Mouse (Mus musculus): ENCODE data around the gene Timm23. TPM values are rescaled to one million over a fixed set of nuclear protein-coding genes. Genes with fewer than 3 reads are reported as not detected.
"Not testable (repeated sequence)": the region's sequence is repeated elsewhere in the genome, so short reads cannot be mapped to it uniquely, and the experiment has no call there.

Timm23 gene
- total and polyA plus RNA-seq, 3 experiments = 229 to 573 (median 349) TPM

GRCm38 (mm10) chr14:32179393-32180195 lies 22.1 kb downstream of the Timm23 start:
- Histone ChIP-seq H3K4me3 (ENCODE audit: low read depth, low read length) (no peak overlapping the region), H3K4me1 (ENCODE audit: insufficient read depth, low read depth, low read length) (peaks cover 14% of the 10 kb centered on the region), H3K27me3 (ENCODE audit: insufficient read depth, low read length) (no peaks in the 10 kb centered on the region), H3K9me3 (replicated peaks) (no peaks in the 10 kb centered on the region), H3K36me3 (replicated peaks) (peaks cover 73% of the 10 kb centered on the region)
- no peak for TF ChIP-seq TAL1 (conservative IDR thresholded peaks at IDR 0.05; ENCODE audit: low read depth, low read length)
- TF ChIP-seq CTCF (IDR thresholded peaks at IDR 0.05; ENCODE audit: low read depth, low read length) = no peak
- no peak for TF ChIP-seq GATA1 (IDR thresholded peaks at IDR 0.05; ENCODE audit: borderline replicate concordance, low read length)
- TF ChIP-seq GATA2 (IDR thresholded peaks at IDR 0.05; ENCODE audit: borderline replicate concordance, low read depth, low read length) = no peak
- TF ChIP-seq POLR2AphosphoS5 (IDR thresholded peaks at IDR 0.05; ENCODE audit: insufficient replicate concordance, low read depth, low read length) = no peak
- no peak for ATAC-seq (ENCODE audit: extremely low read depth, insufficient number of reproducible peaks, low FRiP score, poor library complexity, severe bottlenecking)
- DNase-seq (ENCODE audit: low spot score) = no peak

DNA sequence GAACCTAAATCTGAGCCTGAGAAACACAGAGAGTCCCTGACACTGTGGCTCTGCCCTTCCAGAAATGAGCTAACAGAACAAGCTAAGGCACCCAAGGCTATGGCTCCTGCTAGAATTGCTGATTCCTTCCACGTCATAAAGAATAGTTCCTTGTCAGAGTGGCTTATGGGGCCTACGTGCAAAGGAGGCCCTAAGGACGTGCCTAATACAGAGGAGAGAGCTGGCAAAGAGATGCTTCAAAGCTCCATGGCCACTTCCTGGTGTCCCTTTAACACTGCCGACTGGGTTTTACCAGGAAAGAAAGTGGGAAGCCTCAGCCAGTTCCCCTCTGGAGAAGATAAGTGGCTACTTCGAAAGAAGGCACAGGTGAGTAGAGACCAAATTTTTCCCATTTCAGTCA lies 25.1 kb downstream of the Timm23 start:
- ATAC-seq (ENCODE audit: extremely low read depth, insufficient number of reproducible peaks, low FRiP score, poor library complexity, severe bottlenecking); H3K4me3 ChIP-seq (ENCODE audit: low read depth, low read length); H3K27me3 ChIP-seq (ENCODE audit: insufficient read depth, low read length); DNase-seq (ENCODE audit: low spot score); H3K9me3 ChIP-seq (replicated peaks): not testable (repeated sequence)
- Histone ChIP-seq H3K4me1 (ENCODE audit: insufficient read depth, low read depth, low read length) (peaks cover 29% of the 10 kb centered on the region), H3K36me3 (replicated peaks) (peaks cover 69% of the 10 kb centered on the region)

- TF ChIP-seq TAL1 (conservative IDR thresholded peaks at IDR 0.05; ENCODE audit: low read depth, low read length) = no peak
- no peak for TF ChIP-seq GATA2 (IDR thresholded peaks at IDR 0.05; ENCODE audit: borderline replicate concordance, low read depth, low read length)
- no peak for TF ChIP-seq GATA1 (IDR thresholded peaks at IDR 0.05; ENCODE audit: borderline replicate concordance, low read length)
- TF ChIP-seq CTCF (IDR thresholded peaks at IDR 0.05; ENCODE audit: low read depth, low read length) = no peak
- no peaks in the 10 kb centered on the region for H3K9me3 ChIP-seq (replicated peaks)
- H3K4me1 ChIP-seq (ENCODE audit: insufficient read depth, low read depth, low read length) = peaks cover 34% of the 10 kb centered on the region
- ATAC-seq (ENCODE audit: extremely low read depth, insufficient number of reproducible peaks, low FRiP score, poor library complexity, severe bottlenecking) (peak; percentile 38; the same call in 1 of the 2 replicates), DNase-seq (ENCODE audit: low spot score) (no peak)
- peaks cover 69% of the 10 kb centered on the region for H3K36me3 ChIP-seq (replicated peaks)
- no peak overlapping the region for H3K4me3 ChIP-seq (ENCODE audit: low read depth, low read length)
- H3K27me3 ChIP-seq (ENCODE audit: insufficient read depth, low read length) = no peaks in the 10 kb centered on the region
These were observed 26.4 kb downstream of the Timm23 start for GRCm38 (mm10) chr14:32175310-32175709.

GRCm38 (mm10) chr14:32170137-32170536 lies 31.6 kb downstream of the Timm23 start:
- Histone ChIP-seq H3K36me3 (replicated peaks) (peaks cover 52% of the 10 kb centered on the region), H3K4me3 (ENCODE audit: low read depth, low read length) (no peak overlapping the region; the same call in 1 of the 2 replicates), H3K9me3 (replicated peaks) (no peaks in the 10 kb centered on the region), H3K4me1 (ENCODE audit: insufficient read depth, low read depth, low read length) (peaks cover 50% of the 10 kb centered on the region), H3K27me3 (ENCODE audit: insufficient read depth, low read length) (no peaks in the 10 kb centered on the region)
- TF ChIP-seq CTCF (IDR thresholded peaks at IDR 0.05; ENCODE audit: low read depth, low read length) (no peak), GATA1 (IDR thresholded peaks at IDR 0.05; ENCODE audit: borderline replicate concordance, low read length) (no peak), GATA2 (IDR thresholded peaks at IDR 0.05; ENCODE audit: borderline replicate concordance, low read depth, low read length) (no peak), TAL1 (conservative IDR thresholded peaks at IDR 0.05; ENCODE audit: low read depth, low read length) (no peak), POLR2AphosphoS5 (IDR thresholded peaks at IDR 0.05; ENCODE audit: insufficient replicate concordance, low read depth, low read length) (no peak)
- ATAC-seq (ENCODE audit: extremely low read depth, insufficient number of reproducible peaks, low FRiP score, poor library complexity, severe bottlenecking) (no peak), DNase-seq (ENCODE audit: low spot score) (no peak)

- H3K4me1 ChIP-seq (ENCODE audit: insufficient read depth, low read depth, low read length) = peaks cover 55% of the 10 kb centered on the region
- peak; percentile 95 for TF ChIP-seq TAL1 (conservative IDR thresholded peaks at IDR 0.05; ENCODE audit: low read depth, low read length)
- no peak for TF ChIP-seq GATA1 (IDR thresholded peaks at IDR 0.05; ENCODE audit: borderline replicate concordance, low read length)
- TF ChIP-seq POLR2AphosphoS5 (IDR thresholded peaks at IDR 0.05; ENCODE audit: insufficient replicate concordance, low read depth, low read length) = no peak
- no peak for TF ChIP-seq CTCF (IDR thresholded peaks at IDR 0.05; ENCODE audit: low read depth, low read length)
- 0 out of 2 replicates have a peak, but pooled peaks have one; percentile 15 for TF ChIP-seq GATA2 (IDR thresholded peaks at IDR 0.05; ENCODE audit: borderline replicate concordance, low read depth, low read length)
- H3K9me3 ChIP-seq (replicated peaks) = no peaks in the 10 kb centered on the region
- DNase-seq (ENCODE audit: low spot score) (peak; percentile 53), ATAC-seq (ENCODE audit: extremely low read depth, insufficient number of reproducible peaks, low FRiP score, poor library complexity, severe bottlenecking) (peak; percentile 71)
- peaks cover 41% of the 10 kb centered on the region for H3K36me3 ChIP-seq (replicated peaks)
- H3K27me3 ChIP-seq (ENCODE audit: insufficient read depth, low read length) = no peaks in the 10 kb centered on the region
- H3K4me3 ChIP-seq (ENCODE audit: low read depth, low read length) = peak overlapping the region; percentile 72
These were observed 33.0 kb downstream of the Timm23 start for GRCm38 (mm10) chr14:32168653-32169231.

- TF ChIP-seq GATA2 (IDR thresholded peaks at IDR 0.05; ENCODE audit: borderline replicate concordance, low read depth, low read length) = no peak
- peak; percentile 52 for TF ChIP-seq TAL1 (conservative IDR thresholded peaks at IDR 0.05; ENCODE audit: low read depth, low read length)
- no peak for DNase-seq (ENCODE audit: low spot score)
- H3K27me3 ChIP-seq (ENCODE audit: insufficient read depth, low read length) = no peaks in the 10 kb centered on the region
- H3K9me3 ChIP-seq (replicated peaks) = no peaks in the 10 kb centered on the region
- peak overlapping the region; percentile 72 for H3K4me3 ChIP-seq (ENCODE audit: low read depth, low read length)
- H3K36me3 ChIP-seq (replicated peaks) = peaks cover 35% of the 10 kb centered on the region
- ATAC-seq (ENCODE audit: extremely low read depth, insufficient number of reproducible peaks, low FRiP score, poor library complexity, severe bottlenecking) = peak; percentile 72
- peaks cover 59% of the 10 kb centered on the region for H3K4me1 ChIP-seq (ENCODE audit: insufficient read depth, low read depth, low read length)
These were observed 34.4 kb downstream of the Timm23 start for GRCm38 (mm10) chr14:32167326-32167725.

All from G1E (cell line).